Mouse (Mus musculus): ENCODE data around the gene Cbx7. TPM values are rescaled to one million over a fixed set of nuclear protein-coding genes. Genes with fewer than 3 reads are reported as not detected.

Gene Cbx7
- total and polyA plus RNA-seq, 3 experiments: 8.1 to 12.4 (median 12.1) TPM

DNA sequence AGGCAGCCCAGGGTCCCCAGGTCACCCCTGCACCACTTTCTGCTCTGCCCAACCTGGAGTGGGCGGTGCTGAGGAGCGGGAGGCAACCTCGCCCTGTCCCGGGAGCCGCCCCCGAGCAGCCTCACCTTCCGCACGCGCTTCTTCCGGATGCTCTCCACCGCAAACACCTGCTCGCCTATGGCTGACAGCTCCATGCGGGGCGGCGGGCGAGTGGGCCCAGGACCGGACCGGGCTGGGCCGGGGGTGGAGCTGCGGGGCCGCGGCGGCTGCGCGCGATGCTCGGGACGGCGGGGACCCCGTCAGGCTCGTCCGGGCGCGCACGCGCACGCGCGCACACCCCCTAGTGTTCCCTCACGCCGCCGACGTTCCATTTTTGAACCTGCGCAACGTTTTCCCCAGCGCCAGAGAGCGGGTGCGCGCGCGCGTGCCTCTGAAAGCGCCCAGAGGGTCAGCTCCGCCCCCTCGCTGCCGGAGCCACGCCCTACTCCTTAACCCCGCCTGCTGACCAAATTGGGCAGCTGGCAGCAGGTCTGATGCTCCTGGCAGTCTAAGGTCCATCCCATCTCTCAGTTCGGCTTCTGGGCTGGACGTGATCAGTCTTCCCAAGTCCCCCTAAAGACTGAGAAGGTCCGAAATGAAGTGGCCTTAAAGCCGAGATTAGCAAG is 38.5 kb downstream of the Cbx7 start:
- peaks cover 10 to 23% of the 10 kb centered on the region in 2 experiments for H3K36me3 ChIP-seq (replicated peaks in 1 of 2; ENCODE audit: control insufficient read depth in 1 of 2, insufficient read depth in 1 of 2, low read length in 1 of 2)
- no peaks in the 10 kb centered on the region for H3K27me3 ChIP-seq (replicated peaks)
- DNase-seq (ENCODE audit: extremely low read depth): peak; percentile 93
- peak overlapping the region; percentile 66 to 79 (median 72) for H3K4me3 ChIP-seq (replicated peaks in 1 of 3; ENCODE audit: low read depth in 2 of 3, low read length in 2 of 3, poor library complexity in 1 of 3)
- in situ Hi-C loops (cut with MboI; ENCODE audit: low pct_ligation_motif_present, low pct_unique_long_range_greater_than_20kb, low sequenced_read_pairs) (no loop called here), dilution Hi-C loops (cut with MboI; ENCODE audit: extremely low pct_ligation_motif_present, extremely low pct_unique_long_range_greater_than_20kb, low sequenced_read_pairs) (no loop called here)
- H3K9me3 ChIP-seq (replicated peaks; ENCODE audit: low read length): no peaks in the 10 kb centered on the region
- peak overlapping the region; percentile 74 for H3K4me2 ChIP-seq (ENCODE audit: insufficient read depth, low read depth, poor library complexity, severe bottlenecking)
- TF ChIP-seq POLR2AphosphoS2 (IDR thresholded peaks at IDR 0.05; ENCODE audit: low read depth, low read length) (peak; percentile 75; the same call in 1 of the 2 replicates), MXI1 (IDR thresholded peaks at IDR 0.05; ENCODE audit: low read depth, low read length) (peak; percentile 53; the same call in 1 of the 2 replicates), ZC3H11A (IDR thresholded peaks at IDR 0.05; ENCODE audit: low read depth, low read length) (no peak), GABPA (IDR thresholded peaks at IDR 0.05; ENCODE audit: insufficient replicate concordance, low read depth, low read length) (no peak), NELFE (IDR thresholded peaks at IDR 0.05; ENCODE audit: low read depth, low read length) (peak; percentile 66), CHD1 (IDR thresholded peaks at IDR 0.05; ENCODE audit: low read depth, low read length) (no peak), MEF2A (IDR thresholded peaks at IDR 0.05; ENCODE audit: borderline replicate concordance, low read depth, low read length) (0 out of 2 replicates have a peak, but pooled peaks have one; percentile 58), MAX (IDR thresholded peaks at IDR 0.05; ENCODE audit: low read length) (peak; percentile 31; the same call in 1 of the 2 replicates), NRF1 (IDR thresholded peaks at IDR 0.05; ENCODE audit: low read depth, low read length) (peak; percentile 90), JUN (IDR thresholded peaks at IDR 0.05; ENCODE audit: insufficient read depth, low read depth, low read length) (no peak), CTCF (conservative IDR thresholded peaks at IDR 0.05 in 1 of 2, IDR thresholded peaks at IDR 0.05 in 1 of 2; ENCODE audit: low read depth in 2 of 2, low read length in 2 of 2) (peak in 1 of 2 experiments; percentile 24; a peak in 2 of 4 replicates), SMC3 (IDR thresholded peaks at IDR 0.05; ENCODE audit: low read depth, low read length) (no peak), JUND (conservative IDR thresholded peaks at IDR 0.05; ENCODE audit: low read depth, low read length) (no peak), CHD2 (IDR thresholded peaks at IDR 0.05; ENCODE audit: low read length) (no peak), USF2 (conservative IDR thresholded peaks at IDR 0.05; ENCODE audit: low read depth, low read length) (no peak), UBTF (IDR thresholded peaks at IDR 0.05; ENCODE audit: low read depth, low read length) (no peak), MYC (IDR thresholded peaks at IDR 0.05; ENCODE audit: low read depth, low read length) (peak; percentile 5; the same call in 1 of the 2 replicates), HCFC1 (IDR thresholded peaks at IDR 0.05; ENCODE audit: low read depth, low read length) (peak; percentile 22), ZMIZ1 (IDR thresholded peaks at IDR 0.05; ENCODE audit: low read depth, low read length) (peak; percentile 48; the same call in 1 of the 2 replicates), TCF12 (IDR thresholded peaks at IDR 0.05; ENCODE audit: low read depth, low read length) (peak; percentile 40; the same call in 1 of the 2 replicates), IRF4 (IDR thresholded peaks at IDR 0.05; ENCODE audit: low read depth, low read length) (peak; percentile 36; the same call in 1 of the 2 replicates), TBP (conservative IDR thresholded peaks at IDR 0.05; ENCODE audit: low read depth, low read length) (0 out of 2 replicates have a peak, but pooled peaks have one; percentile 70), MAFK (IDR thresholded peaks at IDR 0.05; ENCODE audit: insufficient replicate concordance, low read length) (no peak), RAD21 (IDR thresholded peaks at IDR 0.05; ENCODE audit: low read depth, low read length) (no peak), ELF1 (IDR thresholded peaks at IDR 0.05; ENCODE audit: low read depth, low read length) (peak; percentile 38; the same call in 1 of the 2 replicates), ZKSCAN1 (IDR thresholded peaks at IDR 0.05; ENCODE audit: borderline replicate concordance, low read depth, low read length) (no peak), RCOR1 (conservative IDR thresholded peaks at IDR 0.05; ENCODE audit: low read depth, low read length) (no peak), USF1 (IDR thresholded peaks at IDR 0.05; ENCODE audit: low read depth, low read length) (no peak), PAX5 (IDR thresholded peaks at IDR 0.05; ENCODE audit: low read length) (no peak), ZNF384 (IDR thresholded peaks at IDR 0.05; ENCODE audit: low read depth, low read length) (no peak), EP300 (IDR thresholded peaks at IDR 0.05; ENCODE audit: low read length) (no peak), BHLHE40 (IDR thresholded peaks at IDR 0.05; ENCODE audit: low read depth, low read length) (peak; percentile 70), MAZ (IDR thresholded peaks at IDR 0.05; ENCODE audit: low read depth, low read length) (0 out of 2 replicates have a peak, but pooled peaks have one; percentile 32), POLR2A (IDR thresholded peaks at IDR 0.05; ENCODE audit: low read depth, low read length) (peak; percentile 67), E2F4 (IDR thresholded peaks at IDR 0.05; ENCODE audit: insufficient replicate concordance, low read depth, low read length) (no peak), ETS1 (conservative IDR thresholded peaks at IDR 0.05; ENCODE audit: low read depth, low read length) (no peak; the same call in 1 of the 2 replicates), KAT2A (IDR thresholded peaks at IDR 0.05; ENCODE audit: insufficient replicate concordance, low read length) (no peak), SIN3A (IDR thresholded peaks at IDR 0.05; ENCODE audit: low read length) (no peak)
- H3K27ac ChIP-seq (ENCODE audit: insufficient read depth, low read depth): peak overlapping the region; percentile 99
- peak overlapping the region; percentile 67 for H3K9ac ChIP-seq (ENCODE audit: insufficient read depth, low read depth)
- H3K79me2 ChIP-seq (replicated peaks; ENCODE audit: control insufficient read depth, extremely low read depth, insufficient read depth, poor library complexity, severe bottlenecking): no peaks in the 10 kb centered on the region
- H3K4me1 ChIP-seq (ENCODE audit: control insufficient read depth in 1 of 2, insufficient read depth in 2 of 2): peaks cover 12 to 60% of the 10 kb centered on the region in 2 experiments
